Mouse (Mus musculus) testis, adult 2 months (tissue): ENCODE results near the gene Scn8a. TPM values are rescaled to one million over a fixed set of nuclear protein-coding genes. Genes with fewer than 3 reads are reported as not detected.
A peak's percentile ranks its signal among the peaks of the same experiment; 100 is the strongest.

Source experiments
- H3K27ac ChIP-seq: fragments of 200-500 bp; 2 replicates; pipeline ENCODE4 v1.5.1; 2012; ENCODE audit warnings: low read depth, low read length; ENCODE audit not compliant: control insufficient read depth, insufficient read depth
- H3K27me3 ChIP-seq: fragments of 200-500 bp; 2 replicates; pipeline ENCODE4 v1.6.1; 2012; ENCODE audit warnings: mild to moderate bottlenecking, low read length, moderate library complexity; ENCODE audit not compliant: control insufficient read depth, insufficient read depth
- H3K36me3 ChIP-seq: fragments of 200-500 bp; 2 replicates; pipeline ENCODE4 v1.6.1; 2012; ENCODE audit warnings: mild to moderate bottlenecking, low read length; ENCODE audit not compliant: control insufficient read depth, insufficient read depth
- H3K4me1 ChIP-seq: fragments of 200-500 bp; 2 replicates; pipeline ENCODE4 v1.6.1; 2012; ENCODE audit warnings: low read length; ENCODE audit not compliant: control insufficient read depth, insufficient read depth
- H3K4me3 ChIP-seq: fragments of 200-500 bp; 2 replicates; pipeline ENCODE4 v1.5.1; 2012; ENCODE audit warnings: low read depth, mild to moderate bottlenecking, low read length, moderate library complexity, mixed read lengths; ENCODE audit not compliant: control insufficient read depth
- CTCF ChIP-seq: fragments of 200-500 bp; IDR thresholded peaks from 2 replicates; pipeline ENCODE4 v1.5.1; 2012; ENCODE audit warnings: low read depth, mild to moderate bottlenecking, inconsistent platforms, low read length, moderate library complexity; ENCODE audit not compliant: control insufficient read depth, insufficient read depth, insufficient replicate concordance
- POLR2A ChIP-seq: fragments of 200-500 bp; IDR thresholded peaks from 2 replicates; pipeline ENCODE4 v1.6.1; 2012; ENCODE audit warnings: low read depth, mild to moderate bottlenecking, inconsistent platforms, low read length, moderate library complexity; ENCODE audit not compliant: control insufficient read depth
- polyA plus RNA-seq: library from polyadenylated mRNA; depleted of rRNA; stranded (reverse); fragments of >200 nt; gene quantifications from 2 replicates; pipeline ENCODE4 v1.2.3, GENCODE M21; 2012

The Scn8a gene
- polyA plus RNA-seq, 1 experiment, result 3.4 TPM

DNA sequence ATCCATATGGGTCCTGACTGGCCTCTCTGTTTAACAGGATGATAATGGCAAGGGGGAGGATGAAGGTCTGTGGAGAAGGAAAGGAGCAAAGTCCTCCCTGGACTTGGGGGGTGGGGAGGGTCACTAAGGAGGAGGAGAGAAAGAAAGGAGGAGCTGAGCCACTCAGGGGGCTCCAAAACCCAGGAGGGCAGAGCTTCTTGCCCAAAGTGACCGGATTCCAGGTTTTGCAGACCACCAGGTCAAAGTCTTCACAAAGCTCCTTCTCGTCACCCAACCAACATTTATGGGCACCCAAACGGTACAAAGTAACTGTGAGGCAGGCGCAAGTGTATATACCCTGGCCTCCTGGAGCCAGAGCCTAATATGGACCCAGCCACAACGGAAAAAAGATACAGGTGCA is 206.0 kb downstream of the Scn8a start:
- no peak for TF ChIP-seq CTCF
- TF ChIP-seq POLR2A, result no peak
- H3K27me3 ChIP-seq, result peaks cover 4% of the 10 kb centered on the region; the same call in 1 of the 2 replicates
- H3K36me3 ChIP-seq, result no peaks in the 10 kb centered on the region
- no peak overlapping the region for H3K27ac ChIP-seq
- no peak overlapping the region for H3K4me3 ChIP-seq
- peaks cover 24% of the 10 kb centered on the region for H3K4me1 ChIP-seq

DNA sequence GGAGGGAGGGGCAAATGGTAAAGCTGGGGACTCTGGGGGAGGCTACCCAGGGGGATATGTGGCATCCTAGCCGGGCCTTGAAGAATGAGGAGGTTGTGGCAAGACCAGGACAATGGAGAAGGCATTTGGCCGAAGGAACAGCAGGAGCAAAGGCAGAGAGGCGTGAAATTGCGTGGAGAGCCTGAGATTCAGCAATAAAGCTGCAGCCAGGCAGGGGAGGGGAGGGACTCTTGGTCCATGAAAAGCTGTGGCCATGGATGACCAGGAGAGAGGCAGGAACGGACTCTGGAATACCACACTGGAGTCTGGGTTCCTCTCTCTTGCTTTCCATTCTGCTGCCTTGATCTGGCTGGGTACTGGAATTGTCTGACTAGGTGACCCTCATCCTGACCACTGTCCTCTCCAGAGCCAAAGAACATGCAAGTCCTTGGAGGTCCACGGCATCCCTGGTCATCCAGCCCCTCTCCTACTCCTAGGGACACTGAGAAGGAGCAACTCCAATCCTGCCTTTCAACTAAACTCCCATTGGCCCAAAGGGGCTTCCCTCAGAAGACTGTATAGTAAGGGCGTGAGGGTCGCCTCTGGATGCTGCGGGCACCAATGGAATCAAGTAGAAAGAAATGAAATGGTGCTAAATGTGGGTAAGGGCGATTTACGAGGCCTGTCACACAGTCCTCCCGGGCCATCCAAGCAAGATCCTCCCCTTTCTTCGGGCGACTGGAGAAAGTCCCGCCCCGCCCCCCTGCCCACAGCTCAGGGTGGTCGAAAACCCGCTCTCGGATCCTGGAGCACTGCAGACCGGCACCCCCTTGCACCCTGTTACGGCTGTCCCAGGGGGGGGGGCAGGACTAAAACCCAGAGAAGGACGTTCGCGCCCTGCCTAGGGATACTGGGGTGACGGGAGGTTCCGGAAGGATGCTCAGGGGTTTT is 206.7 kb downstream of the Scn8a start:
- H3K4me3 ChIP-seq, result no peak overlapping the region
- TF ChIP-seq CTCF (no peak), POLR2A (no peak)
- H3K27me3 ChIP-seq, result peaks cover 4% of the 10 kb centered on the region; the same call in 1 of the 2 replicates
- no peak overlapping the region for H3K27ac ChIP-seq
- peaks cover 24% of the 10 kb centered on the region for H3K4me1 ChIP-seq
- H3K36me3 ChIP-seq, result no peaks in the 10 kb centered on the region

DNA sequence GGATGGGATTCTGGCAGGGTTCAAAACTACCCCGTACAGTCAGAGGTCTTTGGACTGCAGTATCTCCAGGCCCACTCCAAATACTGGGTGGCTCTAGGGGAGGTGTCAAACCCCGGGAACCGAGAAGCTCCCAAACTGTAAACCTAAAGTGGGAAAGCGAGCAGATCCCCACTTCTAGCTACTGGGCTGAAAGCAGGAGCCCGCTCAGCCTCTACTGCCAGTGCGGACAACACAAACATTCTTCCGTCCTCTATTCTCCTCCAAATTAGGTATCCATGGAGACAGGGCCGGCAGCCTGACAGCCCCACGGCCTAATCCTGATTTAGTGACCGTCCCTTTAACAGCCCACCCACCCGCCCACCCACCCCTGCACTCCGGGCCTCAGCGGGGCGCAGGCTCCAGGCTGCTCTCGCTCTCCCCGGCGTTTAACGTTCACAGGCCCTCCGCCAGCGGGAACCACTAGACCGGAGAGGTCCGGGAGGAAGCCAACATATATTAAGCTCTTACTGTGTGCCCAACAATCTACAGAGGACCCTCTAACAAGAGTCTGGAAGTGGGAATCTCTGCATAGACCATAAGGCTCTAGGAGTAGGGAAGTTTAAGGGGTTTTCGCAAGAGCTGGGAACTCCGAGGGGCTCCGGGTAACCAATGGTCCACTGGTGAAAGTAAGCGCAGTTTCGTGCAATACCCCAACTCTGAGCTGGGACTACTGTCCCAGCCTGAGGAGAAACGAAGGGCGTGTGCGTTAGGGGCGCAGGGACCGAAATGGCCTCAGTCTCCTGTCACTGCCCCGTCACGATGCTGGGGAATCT is 207.5 kb downstream of the Scn8a start:
- no peak overlapping the region for H3K27ac ChIP-seq
- peak overlapping the region; percentile 56 for H3K4me3 ChIP-seq
- peaks cover 4% of the 10 kb centered on the region; the same call in 1 of the 2 replicates for H3K27me3 ChIP-seq
- TF ChIP-seq CTCF (no peak), POLR2A (no peak)
- H3K4me1 ChIP-seq, result peaks cover 24% of the 10 kb centered on the region
- no peaks in the 10 kb centered on the region for H3K36me3 ChIP-seq

DNA sequence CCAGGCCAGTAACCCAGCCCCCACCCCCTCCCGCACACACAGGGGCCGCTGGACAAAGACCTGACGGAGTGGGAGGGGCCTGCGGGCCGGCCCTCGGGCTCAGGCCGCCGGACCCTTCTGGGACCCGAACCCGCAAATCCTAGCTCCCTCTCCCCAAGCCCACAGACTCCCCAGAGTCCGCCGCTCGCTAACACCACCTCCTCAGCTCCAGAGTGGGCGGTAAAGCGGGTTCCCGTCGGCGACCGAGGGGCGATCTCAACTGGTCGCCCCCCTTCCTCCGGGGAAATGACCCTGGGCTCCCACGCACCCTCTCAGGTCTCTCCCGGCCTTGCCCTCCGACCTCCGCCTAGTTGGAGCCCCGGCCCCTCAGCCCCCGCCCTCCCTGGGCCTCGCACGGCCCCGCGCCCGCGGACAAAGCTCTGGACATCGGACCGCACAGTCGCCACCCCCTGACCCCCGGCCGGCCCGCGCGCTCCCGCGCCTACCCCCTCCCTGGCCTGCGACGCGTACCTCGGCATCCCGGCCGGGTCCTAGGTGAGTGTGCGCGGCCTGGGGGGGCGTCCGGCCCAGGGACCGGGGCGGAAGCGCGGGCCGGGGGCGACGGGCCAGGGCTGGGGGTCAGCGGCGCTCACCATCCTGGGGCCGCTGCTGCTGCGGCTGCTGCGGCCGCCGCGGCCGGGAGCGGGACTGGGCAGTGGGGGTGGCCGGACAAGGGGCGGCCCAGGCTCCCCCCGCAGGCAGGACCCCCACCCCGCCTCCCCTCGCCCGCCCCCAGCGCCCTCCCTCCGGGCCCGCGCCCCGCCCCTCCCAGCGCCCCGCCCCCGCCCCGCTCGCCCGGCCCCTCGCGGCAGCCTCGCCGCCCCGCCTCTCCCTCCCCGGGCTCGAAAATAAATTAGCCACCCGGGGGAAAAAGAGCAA is 208.4 kb downstream of the Scn8a start, which contains the start of gene Fignl2:
Gene Fignl2, minus strand, starts transcription at position 755 of the 918 bp plus-strand sequence.
- Histone ChIP-seq H3K4me3 (peak within 1 kb of the TSS; percentile 76), H3K27me3 (peaks cover 4% of the 10 kb centered on the region; the same call in 1 of the 2 replicates), H3K27ac (peak within 1 kb of the TSS; percentile 81), H3K36me3 (no peaks in the 10 kb centered on the region), H3K4me1 (peaks cover 22% of the 10 kb centered on the region)
- no peak for TF ChIP-seq POLR2A
- TF ChIP-seq CTCF, result no peak

DNA sequence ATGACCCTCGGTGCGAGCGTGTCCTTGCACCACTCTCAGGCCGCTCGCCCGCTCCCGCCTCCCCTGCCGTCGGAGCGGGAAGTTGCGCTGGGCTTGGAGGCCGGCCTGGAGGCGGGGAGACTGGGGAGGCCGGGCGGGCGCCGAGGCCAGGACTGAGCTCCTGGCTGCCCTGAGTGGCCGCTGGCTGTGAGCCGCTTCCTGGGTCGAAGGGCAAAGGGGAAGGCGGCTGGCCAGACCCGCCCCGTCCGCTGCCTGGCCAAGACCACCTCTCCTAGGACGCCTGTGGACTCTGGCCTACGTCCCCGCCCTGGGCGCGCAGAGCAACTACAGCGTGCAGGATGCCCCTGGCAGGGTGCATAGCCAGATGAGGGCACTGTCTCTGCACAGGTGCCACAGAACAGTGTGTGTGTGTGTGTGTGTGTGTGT is 209.1 kb downstream of the Scn8a start:
- Histone ChIP-seq H3K4me1 (peaks cover 22% of the 10 kb centered on the region), H3K27me3 (peaks cover 4% of the 10 kb centered on the region; the same call in 1 of the 2 replicates), H3K27ac (peak overlapping the region; percentile 81), H3K36me3 (no peaks in the 10 kb centered on the region), H3K4me3 (peak overlapping the region; percentile 76)
- TF ChIP-seq CTCF, result no peak
- no peak for TF ChIP-seq POLR2A

DNA sequence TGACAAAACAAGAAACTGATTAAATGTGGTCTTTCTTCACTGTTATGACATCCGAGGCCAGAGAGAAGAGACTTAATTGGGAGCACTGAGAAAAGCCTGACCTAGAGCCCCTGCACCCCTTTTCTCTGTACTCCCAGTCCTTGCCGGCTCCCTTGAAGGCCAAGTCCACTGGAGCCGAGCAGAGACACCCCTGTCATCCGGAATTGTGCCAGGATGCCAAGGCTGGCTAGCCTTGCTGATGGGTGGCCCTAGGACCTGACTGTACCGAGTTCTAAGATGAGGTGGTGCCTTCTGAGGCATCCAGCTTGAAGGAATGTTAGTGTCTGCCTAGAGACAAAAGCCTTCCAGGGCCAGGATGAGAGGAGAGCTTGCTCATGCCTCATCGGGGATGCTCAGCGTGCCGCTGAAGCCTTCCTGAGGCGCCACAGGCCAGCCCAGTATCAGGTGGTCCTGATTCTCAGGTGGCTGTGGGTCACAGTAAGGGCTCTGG is 210.4 kb downstream of the Scn8a start:
- TF ChIP-seq POLR2A (no peak), CTCF (no peak)
- Histone ChIP-seq H3K27ac (no peak overlapping the region), H3K4me1 (peaks cover 22% of the 10 kb centered on the region), H3K4me3 (no peak overlapping the region), H3K27me3 (peaks cover 4% of the 10 kb centered on the region; the same call in 1 of the 2 replicates), H3K36me3 (no peaks in the 10 kb centered on the region)
